Mouse (Mus musculus): ENCODE results near the gene Nbdy. TPM values are rescaled to one million over a fixed set of nuclear protein-coding genes. Genes with fewer than 3 reads are reported as not detected.
A peak's percentile ranks its signal among the peaks of the same experiment; 100 is the strongest.

The Nbdy gene
- 68.0 and 77.9 TPM in 2 replicates for polyA plus RNA-seq (2012; rRNA removed)

DNA sequence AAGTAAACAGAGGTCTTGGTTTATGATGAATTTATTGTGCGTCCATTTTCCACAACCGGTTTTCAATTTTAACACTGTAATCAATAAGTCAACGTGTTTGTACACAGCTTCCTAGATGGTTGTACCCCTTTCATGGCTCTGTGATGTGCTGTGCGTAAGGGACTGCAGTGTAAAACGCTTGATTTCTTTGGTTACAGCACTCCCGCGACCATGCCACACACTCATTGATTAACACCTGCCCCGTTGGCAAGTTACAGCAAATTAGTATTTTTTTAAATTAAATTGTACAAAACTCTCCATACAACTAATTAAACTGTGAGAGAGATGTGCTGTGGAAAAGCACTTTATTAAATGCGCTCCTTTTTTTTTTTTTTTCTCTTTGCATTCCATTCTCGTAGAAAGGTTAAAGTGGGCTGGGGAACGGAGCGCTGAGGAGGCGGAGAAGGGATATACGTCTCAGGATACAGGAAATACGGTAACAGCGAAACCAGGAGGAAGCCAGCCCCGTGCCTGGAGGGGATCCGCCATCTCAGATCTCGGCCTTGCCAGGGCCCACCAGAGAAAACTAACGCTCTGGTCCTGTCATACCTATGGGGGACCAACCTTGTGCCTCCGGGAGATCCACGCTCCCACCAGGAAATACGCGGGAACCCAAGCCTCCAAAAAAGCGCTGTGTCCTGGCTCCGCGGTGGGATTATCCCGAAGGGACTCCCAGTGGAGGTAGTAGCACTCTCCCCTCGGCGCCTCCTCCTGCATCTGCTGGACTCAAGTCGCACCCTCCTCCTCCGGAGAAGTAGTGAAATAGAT, at the start of gene Nbdy:
Gene Nbdy (plus strand): TSS at position 481 of the 807 bp plus-strand sequence.
- H3K4me3 ChIP-seq (ENCODE audit: insufficient read depth, low read length), result peak within 1 kb of the TSS; percentile 71
- no peak within 1 kb of the TSS for H3K27ac ChIP-seq (ENCODE audit: insufficient read depth, low read length)
- H3K4me1 ChIP-seq (ENCODE audit: control insufficient read depth, insufficient read depth, low read length), result no peaks in the 10 kb centered on the region; the same call in 1 of the 2 replicates
- TF ChIP-seq POLR2A (IDR thresholded peaks at IDR 0.05; ENCODE audit: extremely low read depth, insufficient read depth, low read length) (peak; percentile 51), CTCF (IDR thresholded peaks at IDR 0.05; ENCODE audit: extremely low read depth, insufficient read depth, low read length) (no peak)

DNA sequence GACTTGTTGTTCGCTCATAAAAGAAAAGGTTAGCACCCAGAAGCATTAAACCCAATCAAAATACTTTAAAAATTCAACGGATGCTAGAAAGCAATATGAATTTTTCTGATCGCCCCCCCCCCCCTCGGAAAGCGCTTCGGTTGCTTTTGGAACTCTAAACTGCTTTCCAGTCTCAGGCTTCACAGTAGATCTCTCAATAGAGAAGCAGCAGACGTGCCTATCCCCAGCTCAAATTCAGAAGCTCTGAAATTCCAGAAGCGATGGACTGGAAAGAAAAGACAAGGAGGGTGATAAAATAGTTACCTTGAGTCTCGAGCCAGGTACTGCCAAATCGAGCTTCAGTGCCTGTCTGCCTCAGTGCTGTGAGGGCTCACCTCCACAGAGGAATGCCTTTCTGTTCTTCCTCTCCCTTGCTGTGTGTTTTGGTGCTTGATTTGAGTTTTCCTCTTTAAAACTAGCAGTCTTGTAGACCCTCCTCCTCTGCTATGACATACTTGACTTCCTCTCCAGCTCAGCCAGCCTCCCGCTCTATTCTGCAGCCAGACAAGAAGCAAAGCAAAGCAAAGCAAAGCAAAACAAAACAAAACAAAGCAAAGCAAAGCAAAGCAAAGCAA, 27.5 kb upstream of the Nbdy start, which contains the start of gene Kctd12b:
Gene Kctd12b (minus strand): TSS at position 610 of the 614 bp plus-strand sequence.
- TF ChIP-seq POLR2A (IDR thresholded peaks at IDR 0.05; ENCODE audit: extremely low read depth, insufficient read depth, low read length) (no peak), CTCF (IDR thresholded peaks at IDR 0.05; ENCODE audit: extremely low read depth, insufficient read depth, low read length) (no peak)
- Histone ChIP-seq H3K4me1 (ENCODE audit: control insufficient read depth, insufficient read depth, low read length) (no peaks in the 10 kb centered on the region), H3K27ac (ENCODE audit: insufficient read depth, low read length) (no peak within 1 kb of the TSS), H3K4me3 (ENCODE audit: insufficient read depth, low read length) (peak within 1 kb of the TSS; percentile 15; the same call in 1 of the 2 replicates)

DNA sequence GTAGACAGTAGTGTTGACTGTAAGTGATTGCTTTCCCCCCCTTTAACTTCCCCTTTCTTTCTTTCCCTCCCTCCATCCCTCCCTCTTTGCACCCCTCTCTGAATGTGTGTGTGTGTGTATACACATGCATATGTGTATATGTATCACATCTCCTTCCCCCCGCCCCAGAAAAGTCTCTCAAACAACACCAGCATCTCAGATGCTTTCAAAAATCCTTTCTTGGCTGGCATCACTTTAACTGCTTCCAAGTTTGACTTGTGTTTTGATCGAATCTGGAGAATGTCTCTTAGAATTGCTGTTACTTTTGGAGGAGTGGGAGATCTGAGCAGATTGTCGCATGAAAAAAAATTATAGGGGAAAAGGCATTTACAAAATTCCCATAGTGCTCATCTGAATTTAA, 22.9 kb upstream of the Nbdy start:
- Histone ChIP-seq H3K27ac (ENCODE audit: insufficient read depth, low read length) (no peak overlapping the region), H3K4me1 (ENCODE audit: control insufficient read depth, insufficient read depth, low read length) (no peaks in the 10 kb centered on the region), H3K4me3 (ENCODE audit: insufficient read depth, low read length) (no peak overlapping the region)
- TF ChIP-seq POLR2A (IDR thresholded peaks at IDR 0.05; ENCODE audit: extremely low read depth, insufficient read depth, low read length) (no peak), CTCF (IDR thresholded peaks at IDR 0.05; ENCODE audit: extremely low read depth, insufficient read depth, low read length) (no peak)

DNA sequence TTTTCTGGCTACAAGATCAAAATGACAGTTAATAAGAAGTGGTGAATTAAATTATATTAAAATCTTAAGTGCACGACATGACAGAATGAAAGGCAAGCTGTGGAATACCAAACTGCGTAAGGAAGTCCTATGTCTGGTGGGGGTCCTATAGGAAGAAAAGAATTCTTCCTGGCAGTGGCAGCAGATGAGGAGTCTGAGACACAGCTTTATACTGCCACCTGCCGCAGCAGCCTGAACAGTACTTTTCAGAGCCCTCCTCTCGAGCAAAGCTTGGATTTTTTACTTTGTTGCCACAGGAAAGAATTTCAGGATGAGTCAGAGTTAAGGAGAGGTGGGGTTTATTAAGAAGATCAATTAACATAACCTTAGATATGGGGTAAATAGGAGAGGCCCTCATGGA, 15.7 kb upstream of the Nbdy start:
- no peaks in the 10 kb centered on the region for H3K4me1 ChIP-seq (ENCODE audit: control insufficient read depth, insufficient read depth, low read length)
- H3K4me3 ChIP-seq (ENCODE audit: insufficient read depth, low read length), result no peak overlapping the region
- TF ChIP-seq CTCF (IDR thresholded peaks at IDR 0.05; ENCODE audit: extremely low read depth, insufficient read depth, low read length) (peak; percentile 49), POLR2A (IDR thresholded peaks at IDR 0.05; ENCODE audit: extremely low read depth, insufficient read depth, low read length) (no peak)
- no peak overlapping the region for H3K27ac ChIP-seq (ENCODE audit: insufficient read depth, low read length)

DNA sequence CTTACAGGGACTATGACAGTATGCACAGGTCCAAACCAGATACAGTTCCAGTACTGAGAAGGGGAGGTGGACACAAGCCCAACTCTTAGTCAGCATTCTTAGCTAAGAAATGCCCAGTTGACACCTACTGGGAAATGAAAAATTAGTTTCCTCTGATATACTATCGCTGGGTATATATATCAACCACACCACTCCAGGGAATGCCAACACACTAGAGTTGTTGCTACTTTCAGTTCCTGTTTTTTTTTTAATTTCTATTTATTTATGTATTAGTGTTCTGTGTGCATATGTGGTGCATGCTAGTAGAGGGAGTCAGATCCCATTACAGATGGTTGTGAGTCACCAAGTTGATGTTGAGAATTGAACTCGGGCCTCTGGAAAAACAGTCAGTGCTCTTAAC, 6.7 kb upstream of the Nbdy start:
- no peak overlapping the region for H3K4me3 ChIP-seq (ENCODE audit: insufficient read depth, low read length)
- TF ChIP-seq POLR2A (IDR thresholded peaks at IDR 0.05; ENCODE audit: extremely low read depth, insufficient read depth, low read length) (no peak), CTCF (IDR thresholded peaks at IDR 0.05; ENCODE audit: extremely low read depth, insufficient read depth, low read length) (no peak)
- no peak overlapping the region for H3K27ac ChIP-seq (ENCODE audit: insufficient read depth, low read length)
- H3K4me1 ChIP-seq (ENCODE audit: control insufficient read depth, insufficient read depth, low read length), result no peaks in the 10 kb centered on the region

DNA sequence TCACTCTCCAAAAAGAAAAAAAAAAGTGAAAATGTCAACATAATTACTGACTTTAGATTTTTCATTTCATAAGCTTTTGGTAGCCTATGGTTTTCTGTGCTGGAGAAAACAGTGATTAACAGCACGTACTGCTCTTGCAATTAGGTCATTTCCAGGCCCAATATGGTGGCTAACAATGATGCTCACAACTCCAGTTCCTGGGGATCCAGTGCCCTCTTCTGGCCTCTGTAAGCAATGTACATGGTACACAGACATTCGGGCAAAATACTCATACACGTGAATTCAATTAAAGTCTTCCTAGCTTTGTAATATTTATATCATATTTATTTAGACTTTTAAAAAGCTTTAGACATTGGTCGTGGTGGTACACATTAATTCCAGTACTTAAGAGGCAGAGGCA, 3.8 kb upstream of the Nbdy start:
- Histone ChIP-seq H3K4me1 (ENCODE audit: control insufficient read depth, insufficient read depth, low read length) (no peaks in the 10 kb centered on the region; the same call in 1 of the 2 replicates), H3K27ac (ENCODE audit: insufficient read depth, low read length) (no peak overlapping the region), H3K4me3 (ENCODE audit: insufficient read depth, low read length) (no peak overlapping the region)
- no peak for TF ChIP-seq POLR2A (IDR thresholded peaks at IDR 0.05; ENCODE audit: extremely low read depth, insufficient read depth, low read length)
- TF ChIP-seq CTCF (IDR thresholded peaks at IDR 0.05; ENCODE audit: extremely low read depth, insufficient read depth, low read length), result peak; percentile 28; the same call in 1 of the 2 replicates

DNA sequence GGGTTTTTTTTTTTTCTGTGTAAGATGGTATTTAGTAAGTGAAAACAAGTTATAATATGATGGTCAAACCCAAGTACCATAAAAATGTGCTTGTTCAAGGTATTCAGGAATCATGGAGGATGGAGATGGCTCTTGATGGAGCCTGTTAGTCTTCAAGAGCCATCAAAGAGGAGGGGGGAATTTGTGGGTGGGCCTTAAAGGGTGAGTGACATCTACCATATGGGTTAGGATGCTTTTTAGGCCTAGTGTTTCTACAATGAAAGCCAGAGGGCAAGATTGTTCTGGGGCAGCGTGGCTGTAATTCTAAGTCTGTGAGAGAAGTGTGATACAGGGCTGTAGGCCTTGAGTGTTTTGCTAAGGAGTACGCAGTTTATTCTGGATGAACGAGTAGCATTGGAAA, 1.0 kb downstream of the Nbdy start:
- H3K27ac ChIP-seq (ENCODE audit: insufficient read depth, low read length), result no peak overlapping the region
- no peak for TF ChIP-seq CTCF (IDR thresholded peaks at IDR 0.05; ENCODE audit: extremely low read depth, insufficient read depth, low read length)
- no peak for TF ChIP-seq POLR2A (IDR thresholded peaks at IDR 0.05; ENCODE audit: extremely low read depth, insufficient read depth, low read length)
- H3K4me1 ChIP-seq (ENCODE audit: control insufficient read depth, insufficient read depth, low read length), result no peaks in the 10 kb centered on the region; the same call in 1 of the 2 replicates
- no peak overlapping the region; the same call in 1 of the 2 replicates for H3K4me3 ChIP-seq (ENCODE audit: insufficient read depth, low read length)

DNA sequence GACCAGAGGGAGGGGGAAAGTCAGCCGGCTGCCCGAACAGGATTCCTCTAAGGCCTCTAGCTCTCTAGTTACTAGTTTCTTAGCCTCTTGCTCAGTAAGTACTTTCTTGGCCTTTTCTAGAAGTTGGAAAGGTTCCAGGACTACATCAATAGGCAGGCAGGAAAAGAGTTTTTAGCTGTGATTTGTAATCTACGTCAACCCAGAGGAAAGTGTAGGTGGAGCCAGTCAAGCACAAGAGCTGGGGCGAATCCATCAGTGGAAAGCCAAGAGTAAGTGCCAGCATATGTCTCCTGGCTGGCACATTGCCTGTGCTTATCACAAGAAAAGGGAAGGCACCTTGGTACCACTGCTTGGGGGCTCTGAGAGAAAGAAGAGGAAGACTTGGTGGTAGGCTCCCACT, 12.3 kb downstream of the Nbdy start:
- TF ChIP-seq CTCF (IDR thresholded peaks at IDR 0.05; ENCODE audit: extremely low read depth, insufficient read depth, low read length), result no peak
- TF ChIP-seq POLR2A (IDR thresholded peaks at IDR 0.05; ENCODE audit: extremely low read depth, insufficient read depth, low read length), result no peak
- Histone ChIP-seq H3K4me1 (ENCODE audit: control insufficient read depth, insufficient read depth, low read length) (peaks cover 2% of the 10 kb centered on the region; the same call in 1 of the 2 replicates), H3K27ac (ENCODE audit: insufficient read depth, low read length) (no peak overlapping the region), H3K4me3 (ENCODE audit: insufficient read depth, low read length) (no peak overlapping the region)

DNA sequence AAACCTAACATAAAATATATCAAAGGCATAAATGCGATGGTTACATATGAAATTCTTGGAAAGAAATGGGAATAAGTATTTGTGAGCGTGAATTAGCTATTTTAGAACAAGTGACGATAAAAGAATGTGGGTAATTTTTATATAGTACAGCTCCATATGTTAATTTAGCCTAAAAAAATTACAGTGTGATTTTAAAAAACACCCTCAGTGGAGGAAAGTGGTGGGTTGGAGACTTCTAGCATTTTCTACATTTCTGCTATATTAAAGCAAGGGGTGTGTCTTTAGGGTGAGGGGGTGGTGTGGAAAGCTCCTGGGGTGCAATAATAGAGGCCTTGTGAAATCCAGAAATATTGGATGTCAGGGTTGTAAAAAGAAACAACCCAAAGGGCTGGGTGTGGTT, 19.1 kb downstream of the Nbdy start:
- TF ChIP-seq CTCF (IDR thresholded peaks at IDR 0.05; ENCODE audit: extremely low read depth, insufficient read depth, low read length) (no peak), POLR2A (IDR thresholded peaks at IDR 0.05; ENCODE audit: extremely low read depth, insufficient read depth, low read length) (no peak)
- Histone ChIP-seq H3K4me1 (ENCODE audit: control insufficient read depth, insufficient read depth, low read length) (no peaks in the 10 kb centered on the region; the same call in 1 of the 2 replicates), H3K27ac (ENCODE audit: insufficient read depth, low read length) (no peak overlapping the region), H3K4me3 (ENCODE audit: insufficient read depth, low read length) (no peak overlapping the region)
